Mouse (Mus musculus) CD8-positive naive resting alpha-beta T cell, adult 2 months (primary cell): ENCODE results near the gene Arsk.

Experiments
- DNase-seq, 2 experiments: peaks; one replicate each; pipeline ENCODE4 v3.0.0; 2022; ENCODE audit warnings: low read depth in 2 of 2, low spot score in 2 of 2

Gene Arsk

GRCm38 (mm10) chr13:76042455-76042854 is 56.0 kb downstream of the Arsk start:
- DNase-seq, result no peak

GRCm38 (mm10) chr13:76024588-76024987 is 73.9 kb downstream of the Arsk start:
- DNase-seq, result no peak

GRCm38 (mm10) chr13:76021782-76022181 is 76.7 kb downstream of the Arsk start:
- no peak for DNase-seq

GRCm38 (mm10) chr13:76018844-76019400 is 79.5 kb downstream of the Arsk start:
- DNase-seq, result peak in 1 of 2 experiments; percentile 5

GRCm38 (mm10) chr13:76017974-76018843 is 80.3 kb downstream of the Arsk start, which contains the start of gene Rfesd:
Gene Rfesd, minus strand, starts transcription at chr13:76018719.
- peak; percentile 95 to 96 for DNase-seq

- no peak for DNase-seq
Measured at GRCm38 (mm10) chr13:76017465-76017864, 81.0 kb downstream of the Arsk start.

- no peak for DNase-seq
Measured at GRCm38 (mm10) chr13:76014511-76014910, 83.9 kb downstream of the Arsk start.
